Mouse (Mus musculus): ENCODE measurements at regions not wholly inside any gene's neighbourhood (a gene's known extent, or its start where the extent isn't known, plus 50 kb on each side); places are given as distances from the start of the nearest gene placed in this dataset.

GRCm38 (mm10) chr4:83966898-83967297 lies 441.6 kb downstream of the Ccdc171 start:
- no peak overlapping the region for H3K4me3 ChIP-seq (ENCODE audit: low read depth, low read length)
- H3K9me3 ChIP-seq (ENCODE audit: low read length): no peaks in the 10 kb centered on the region
- no peak for TF ChIP-seq CTCF (IDR thresholded peaks at IDR 0.05; ENCODE audit: low read depth)
- no peak for TF ChIP-seq EP300 (IDR thresholded peaks at IDR 0.05; ENCODE audit: low read depth)
- no peak overlapping the region for H3K4me2 ChIP-seq (ENCODE audit: low read depth, low read length)
- 75% methylated on average over 1 of the region's 1 CpGs for WGBS (ENCODE audit: insufficient replicate concordance)
- H3K27me3 ChIP-seq (ENCODE audit: insufficient read depth, low read length): no peaks in the 10 kb centered on the region
- H3K4me1 ChIP-seq (ENCODE audit: insufficient read depth): no peaks in the 10 kb centered on the region
- no peak for DNase-seq
- H3K9ac ChIP-seq (replicated peaks): no peak overlapping the region
- no peak for ATAC-seq
- no peaks in the 10 kb centered on the region for H3K36me3 ChIP-seq (replicated peaks; ENCODE audit: insufficient read depth, low read length)
- H3K27ac ChIP-seq (ENCODE audit: low read depth): no peak overlapping the region

GRCm38 (mm10) chr4:83973162-83973561 lies 447.8 kb downstream of the Ccdc171 start:
- 69% methylated on average over 4 of the region's 4 CpGs for WGBS (ENCODE audit: insufficient replicate concordance)

GRCm38 (mm10) chr4:83974214-83975012 lies 449.1 kb downstream of the Ccdc171 start:
- ATAC-seq: no peak
- no peak for DNase-seq
- TF ChIP-seq EP300 (IDR thresholded peaks at IDR 0.05; ENCODE audit: low read depth): no peak
- TF ChIP-seq CTCF (IDR thresholded peaks at IDR 0.05; ENCODE audit: low read depth): no peak
- Histone ChIP-seq H3K4me2 (ENCODE audit: low read depth, low read length) (no peak overlapping the region), H3K36me3 (replicated peaks; ENCODE audit: insufficient read depth, low read length) (no peaks in the 10 kb centered on the region), H3K27ac (ENCODE audit: low read depth) (no peak overlapping the region), H3K4me1 (ENCODE audit: insufficient read depth) (no peaks in the 10 kb centered on the region), H3K9me3 (ENCODE audit: low read length) (no peaks in the 10 kb centered on the region), H3K4me3 (ENCODE audit: low read depth, low read length) (no peak overlapping the region), H3K27me3 (ENCODE audit: insufficient read depth, low read length) (no peaks in the 10 kb centered on the region), H3K9ac (replicated peaks) (no peak overlapping the region)
- 60% methylated on average over 7 of the region's 7 CpGs for WGBS (ENCODE audit: insufficient replicate concordance)

More at GRCm38 (mm10) chr4:83973162-83973561, 447.8 kb downstream of the Ccdc171 start:
- DNase-seq (no peak), ATAC-seq (no peak)
- no peaks in the 10 kb centered on the region for H3K9me3 ChIP-seq (ENCODE audit: low read length)
- no peaks in the 10 kb centered on the region for H3K36me3 ChIP-seq (replicated peaks; ENCODE audit: insufficient read depth, low read length)
- no peak overlapping the region for H3K9ac ChIP-seq (replicated peaks)
- no peak overlapping the region for H3K4me2 ChIP-seq (ENCODE audit: low read depth, low read length)
- no peaks in the 10 kb centered on the region for H3K27me3 ChIP-seq (ENCODE audit: insufficient read depth, low read length)
- no peak overlapping the region for H3K4me3 ChIP-seq (ENCODE audit: low read depth, low read length)
- no peaks in the 10 kb centered on the region for H3K4me1 ChIP-seq (ENCODE audit: insufficient read depth)
- TF ChIP-seq CTCF (IDR thresholded peaks at IDR 0.05; ENCODE audit: low read depth) (no peak), EP300 (IDR thresholded peaks at IDR 0.05; ENCODE audit: low read depth) (no peak)
- no peak overlapping the region for H3K27ac ChIP-seq (ENCODE audit: low read depth)

- 65% methylated on average over 5 of the region's 5 CpGs for WGBS (ENCODE audit: insufficient replicate concordance)
- no peak overlapping the region for H3K4me3 ChIP-seq (ENCODE audit: low read depth, low read length)
- H3K27ac ChIP-seq (ENCODE audit: low read depth): no peak overlapping the region
- H3K27me3 ChIP-seq (ENCODE audit: insufficient read depth, low read length): no peaks in the 10 kb centered on the region
- ATAC-seq: no peak
- no peak overlapping the region for H3K4me2 ChIP-seq (ENCODE audit: low read depth, low read length)
- no peaks in the 10 kb centered on the region for H3K36me3 ChIP-seq (replicated peaks; ENCODE audit: insufficient read depth, low read length)
- H3K9me3 ChIP-seq (ENCODE audit: low read length): no peaks in the 10 kb centered on the region
- no peaks in the 10 kb centered on the region for H3K4me1 ChIP-seq (ENCODE audit: insufficient read depth)
- no peak for TF ChIP-seq CTCF (IDR thresholded peaks at IDR 0.05; ENCODE audit: low read depth)
- no peak for TF ChIP-seq EP300 (IDR thresholded peaks at IDR 0.05; ENCODE audit: low read depth)
- H3K9ac ChIP-seq (replicated peaks): no peak overlapping the region
- no peak for DNase-seq
Measured at GRCm38 (mm10) chr4:83975569-83975968, 450.2 kb downstream of the Ccdc171 start.

- Histone ChIP-seq H3K27me3 (ENCODE audit: insufficient read depth, low read length) (no peaks in the 10 kb centered on the region), H3K9ac (replicated peaks) (no peak overlapping the region), H3K4me2 (ENCODE audit: low read depth, low read length) (no peak overlapping the region), H3K9me3 (ENCODE audit: low read length) (no peaks in the 10 kb centered on the region), H3K36me3 (replicated peaks; ENCODE audit: insufficient read depth, low read length) (no peaks in the 10 kb centered on the region), H3K27ac (ENCODE audit: low read depth) (no peak overlapping the region), H3K4me1 (ENCODE audit: insufficient read depth) (no peaks in the 10 kb centered on the region), H3K4me3 (ENCODE audit: low read depth, low read length) (no peak overlapping the region)
- no peak for TF ChIP-seq EP300 (IDR thresholded peaks at IDR 0.05; ENCODE audit: low read depth)
- TF ChIP-seq CTCF (IDR thresholded peaks at IDR 0.05; ENCODE audit: low read depth): no peak
- DNase-seq (no peak), ATAC-seq (no peak)
- WGBS (ENCODE audit: insufficient replicate concordance): 66% methylated on average over 12 of the region's 12 CpGs
Measured at GRCm38 (mm10) chr4:83976067-83976466, 450.7 kb downstream of the Ccdc171 start.

- TF ChIP-seq EP300 (IDR thresholded peaks at IDR 0.05; ENCODE audit: low read depth) (no peak), CTCF (IDR thresholded peaks at IDR 0.05; ENCODE audit: low read depth) (no peak)
- whole genome bisulfite sequencing (ENCODE audit: insufficient replicate concordance): 53% methylated on average over 4 of the region's 4 CpGs
- Histone ChIP-seq H3K4me1 (ENCODE audit: insufficient read depth) (no peaks in the 10 kb centered on the region), H3K4me3 (ENCODE audit: low read depth, low read length) (no peak overlapping the region), H3K9me3 (ENCODE audit: low read length) (no peaks in the 10 kb centered on the region), H3K36me3 (replicated peaks; ENCODE audit: insufficient read depth, low read length) (no peaks in the 10 kb centered on the region), H3K9ac (replicated peaks) (no peak overlapping the region), H3K27ac (ENCODE audit: low read depth) (no peak overlapping the region), H3K4me2 (ENCODE audit: low read depth, low read length) (no peak overlapping the region), H3K27me3 (ENCODE audit: insufficient read depth, low read length) (no peaks in the 10 kb centered on the region)
- no peak for DNase-seq
- no peak for ATAC-seq
Measured at GRCm38 (mm10) chr4:83979088-83979487, 453.7 kb downstream of the Ccdc171 start.

Measured in liver, postnatal 0 days (tissue).